Mouse (Mus musculus): ENCODE measurements around the gene Gm9857.
A peak's percentile ranks its signal among the peaks of the same experiment; 100 is the strongest.

Gene Gm9857

GRCm38 (mm10) chr3:108940001-108940633 lies at the start of gene Gm9857:
Gm9857 (minus strand) TSS chr3:108940445.
- no peak for DNase-seq

- DNase-seq, result no peak
These were observed 46.9 kb upstream of the Gm9857 start for GRCm38 (mm10) chr3:108987009-108987659.

GRCm38 (mm10) chr3:108986534-108986933 lies 46.3 kb upstream of the Gm9857 start:
- DNase-seq, result no peak

- DNase-seq, result no peak
These were observed 43.7 kb upstream of the Gm9857 start for GRCm38 (mm10) chr3:108983989-108984388.

- no peak for DNase-seq
These were observed 41.7 kb upstream of the Gm9857 start for GRCm38 (mm10) chr3:108981946-108982345.

- no peak for DNase-seq
These were observed 37.2 kb upstream of the Gm9857 start for GRCm38 (mm10) chr3:108977340-108978030.

- peak; percentile 10 for DNase-seq
These were observed 34.8 kb upstream of the Gm9857 start for GRCm38 (mm10) chr3:108974920-108975485.

- DNase-seq, result no peak
These were observed 33.9 kb upstream of the Gm9857 start for GRCm38 (mm10) chr3:108973980-108974660.

- no peak for DNase-seq
These were observed 25.8 kb upstream of the Gm9857 start for GRCm38 (mm10) chr3:108966051-108966450.

- no peak for DNase-seq
These were observed 24.3 kb upstream of the Gm9857 start for GRCm38 (mm10) chr3:108964361-108965044.

- no peak for DNase-seq
These were observed 23.5 kb upstream of the Gm9857 start for GRCm38 (mm10) chr3:108963776-108964175.

- DNase-seq, result no peak
These were observed 23.0 kb upstream of the Gm9857 start for GRCm38 (mm10) chr3:108963278-108963677.

- no peak for DNase-seq
These were observed 21.4 kb upstream of the Gm9857 start for GRCm38 (mm10) chr3:108961655-108962054.

GRCm38 (mm10) chr3:108961226-108961625 lies 21.0 kb upstream of the Gm9857 start:
- DNase-seq, result peak; percentile 11

- no peak for DNase-seq
These were observed 19.5 kb upstream of the Gm9857 start for GRCm38 (mm10) chr3:108959680-108960295.

GRCm38 (mm10) chr3:108957976-108958375 lies 17.7 kb upstream of the Gm9857 start:
- no peak for DNase-seq

- no peak for DNase-seq
These were observed 751 bp upstream of the Gm9857 start for GRCm38 (mm10) chr3:108940996-108941395.

- DNase-seq, result no peak
These were observed 672 bp downstream of the Gm9857 start, which contains the start of gene Henmt1 for GRCm38 (mm10) chr3:108939573-108939972. Henmt1 (plus strand) TSS chr3:108939873.

GRCm38 (mm10) chr3:108938691-108939090 lies 1.6 kb downstream of the Gm9857 start:
- DNase-seq, result no peak

- DNase-seq, result no peak
These were observed 6.7 kb downstream of the Gm9857 start for GRCm38 (mm10) chr3:108933557-108933956.

- DNase-seq, result no peak
These were observed 13.9 kb downstream of the Gm9857 start for GRCm38 (mm10) chr3:108926308-108926707.

- no peak for DNase-seq
These were observed 14.6 kb downstream of the Gm9857 start for GRCm38 (mm10) chr3:108925677-108926076.
